Mouse (Mus musculus) layer of hippocampus, adult 8-10 months (tissue): ENCODE results near the gene Arrdc1. TPM values are rescaled to one million over a fixed set of nuclear protein-coding genes. Genes with fewer than 3 reads are reported as not detected.
"Not testable (repeated sequence)": the region's sequence is repeated elsewhere in the genome, so short reads cannot be mapped to it uniquely, and the experiment has no call there.

Source experiments
- DNase-seq, 2 experiments: peaks; one replicate each; pipeline ENCODE4 v3.0.0; 2022; ENCODE audit warnings: low spot score in 2 of 2
- total RNA-seq, 4 experiments: library from RNA; stranded (reverse); gene quantifications; 2 replicates each; pipeline ENCODE4 v1.2.4; 2022

Arrdc1 gene
- total RNA-seq, result 10 to 100 TPM; 10.8 to 17.4 (median 17.1) TPM

GRCm38 (mm10) chr2:24935057-24935796 is at the start of gene Arrdc1:
Gene Arrdc1, minus strand, starts transcription at chr2:24935252.
- peak; percentile 76 to 84 for DNase-seq

DNA sequence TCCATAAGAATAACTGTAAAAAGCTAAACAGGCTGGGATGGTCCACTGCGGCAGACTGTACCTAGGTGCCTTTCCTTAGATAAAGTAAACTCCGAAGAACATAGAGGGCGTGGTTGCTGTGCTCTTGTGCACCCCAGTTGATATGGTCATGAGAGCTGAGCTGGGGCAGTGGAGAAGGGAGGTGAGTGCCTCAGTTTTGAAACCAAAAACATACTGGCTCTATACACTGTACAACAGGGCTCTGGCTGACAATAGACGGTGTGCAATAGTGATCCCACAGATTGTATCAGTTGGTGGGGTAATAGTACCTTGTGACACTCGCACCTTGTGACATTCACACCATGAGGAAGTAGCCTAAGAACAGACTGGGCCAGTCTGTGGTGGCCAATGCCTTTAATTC is 41.9 kb upstream of the Arrdc1 start:
- DNase-seq, result no peak

- peak; percentile 45 to 56 for DNase-seq
Observed at GRCm38 (mm10) chr2:24975704-24976297, 40.7 kb upstream of the Arrdc1 start, which contains the start of gene Pnpla7. Gene Pnpla7, plus strand, starts transcription at chr2:24976033.

- peak; percentile 95 to 96 for DNase-seq
Observed at GRCm38 (mm10) chr2:24974906-24975703, 40.1 kb upstream of the Arrdc1 start, which contains the start of gene Mrpl41. Gene Mrpl41, minus strand, starts transcription at chr2:24975098.

DNA sequence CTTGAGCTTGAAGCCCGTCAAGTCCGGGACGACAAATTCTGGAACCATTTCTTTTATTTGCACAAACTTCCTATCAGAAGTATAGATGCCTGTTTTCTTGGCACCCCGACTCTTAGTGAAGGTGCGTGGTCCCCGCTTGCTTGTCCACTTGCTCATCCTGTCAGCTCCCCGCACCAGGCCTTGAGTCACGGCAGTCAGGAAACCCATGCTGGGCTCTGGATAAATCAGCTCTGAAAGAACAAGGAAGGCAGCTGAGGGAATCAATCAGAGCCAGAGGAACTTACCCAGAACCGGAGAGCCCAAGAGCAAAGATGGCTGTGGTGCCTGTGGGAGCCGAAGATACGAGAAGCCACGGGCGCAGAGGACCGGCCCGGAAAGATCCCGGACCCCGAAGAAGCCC is 39.4 kb upstream of the Arrdc1 start:
- peak in 1 of 2 experiments; percentile 18 for DNase-seq

GRCm38 (mm10) chr2:24970386-24970785 is 35.3 kb upstream of the Arrdc1 start:
- DNase-seq, result no peak

GRCm38 (mm10) chr2:24962304-24963000 is 27.4 kb upstream of the Arrdc1 start, which contains the start of gene Dph7:
Gene Dph7, plus strand, starts transcription at chr2:24962400.
- peak; percentile 79 to 89 for DNase-seq

GRCm38 (mm10) chr2:24960910-24961309 is 25.9 kb upstream of the Arrdc1 start:
- DNase-seq, result no peak

DNA sequence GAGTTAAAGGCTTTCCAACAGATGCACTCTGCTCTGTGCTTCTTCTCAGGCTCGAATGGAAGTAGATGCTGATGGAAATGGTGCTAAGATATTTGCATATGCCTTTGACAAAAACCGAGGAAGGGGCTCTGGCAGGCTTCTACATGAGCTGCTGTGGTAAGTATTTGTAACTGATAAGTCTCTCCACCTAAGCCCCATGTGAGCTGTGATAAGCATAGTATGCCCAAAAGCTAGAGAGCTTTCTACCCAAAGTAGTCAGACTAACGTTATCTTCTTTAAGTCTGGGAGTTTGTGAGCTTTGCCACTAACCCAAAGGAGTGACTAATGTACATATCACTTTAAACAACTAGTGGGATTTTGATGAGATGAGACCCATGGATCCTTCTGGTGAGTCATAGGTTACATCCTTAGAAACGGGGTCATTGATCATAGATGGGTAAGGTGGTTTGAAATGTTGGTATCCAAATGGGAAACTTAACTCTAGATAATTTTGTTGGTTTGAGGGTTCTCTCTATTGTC is 17.5 kb upstream of the Arrdc1 start:
- no peak for DNase-seq

DNA sequence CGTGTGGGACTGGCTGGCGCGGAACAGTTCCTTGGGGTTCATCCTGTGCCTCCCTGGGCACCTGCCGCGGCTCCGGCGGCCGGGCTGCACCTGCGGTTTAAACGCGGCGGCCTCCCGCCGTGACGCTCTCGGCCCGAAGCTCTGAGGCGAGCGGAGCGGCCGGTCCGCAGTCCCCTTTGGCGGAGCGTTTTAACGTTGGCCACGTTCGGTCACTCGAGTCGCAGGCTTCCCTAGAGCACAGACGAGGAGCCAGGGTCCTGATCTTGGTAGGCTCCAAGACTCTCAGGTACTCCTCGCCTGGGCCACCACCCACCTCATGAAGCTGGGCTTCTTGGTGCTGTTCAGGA is 15.1 kb upstream of the Arrdc1 start:
- DNase-seq, result no peak

- DNase-seq, result peak; percentile 94 to 97
Observed at GRCm38 (mm10) chr2:24949421-24950188, 14.6 kb upstream of the Arrdc1 start, which contains the start of gene Zmynd19. Gene Zmynd19, plus strand, starts transcription at chr2:24949792.

GRCm38 (mm10) chr2:24944304-24944703 is 9.3 kb upstream of the Arrdc1 start:
- not testable (repeated sequence) for DNase-seq

- no peak for DNase-seq
Observed at GRCm38 (mm10) chr2:24942092-24942491, 7.0 kb upstream of the Arrdc1 start.

DNA sequence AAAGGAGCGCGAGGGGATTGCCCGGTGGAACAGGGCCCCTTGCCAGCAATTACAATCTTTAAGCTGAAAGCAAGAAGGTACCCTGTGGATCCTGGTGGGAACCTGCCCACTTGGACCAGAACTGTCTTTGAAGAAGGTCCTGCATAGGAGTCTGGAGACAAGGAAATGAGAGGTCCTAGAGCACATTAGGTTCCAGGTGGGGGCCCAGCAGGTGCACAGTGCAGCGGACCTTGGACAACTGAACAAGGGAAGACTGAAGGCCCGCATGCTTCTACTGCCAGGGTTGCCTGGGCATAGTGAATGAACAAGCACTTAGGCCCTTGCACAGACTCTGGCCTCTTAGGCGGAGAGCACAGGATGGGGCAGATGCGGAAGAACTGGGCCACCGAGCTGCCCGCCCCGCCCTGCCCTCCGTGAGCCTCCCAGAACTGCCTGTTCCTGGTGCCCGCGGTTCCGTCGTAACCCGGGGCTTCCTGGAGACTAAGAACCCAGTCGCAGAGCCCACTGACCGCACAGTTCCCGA is 550 bp downstream of the Arrdc1 start:
- no peak for DNase-seq

DNA sequence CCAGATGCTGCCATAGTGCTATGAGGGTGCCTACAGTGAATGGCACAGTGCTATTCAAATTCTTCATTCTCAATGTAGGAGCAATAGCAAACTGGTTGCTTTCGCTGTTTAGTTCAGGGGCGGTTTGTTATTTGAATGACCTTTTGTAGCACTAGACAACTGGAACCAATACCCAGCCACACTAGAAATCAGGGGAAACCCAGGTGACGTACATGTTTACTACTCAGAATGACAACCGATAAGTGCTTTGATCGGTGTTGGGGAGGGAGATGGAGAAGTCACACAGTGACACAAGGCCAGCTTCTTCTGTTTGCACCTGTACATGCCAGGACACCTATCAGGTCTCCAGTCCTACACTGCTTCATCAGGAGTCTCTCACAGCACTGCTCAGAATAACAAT is 5.5 kb downstream of the Arrdc1 start:
- no peak for DNase-seq

DNA sequence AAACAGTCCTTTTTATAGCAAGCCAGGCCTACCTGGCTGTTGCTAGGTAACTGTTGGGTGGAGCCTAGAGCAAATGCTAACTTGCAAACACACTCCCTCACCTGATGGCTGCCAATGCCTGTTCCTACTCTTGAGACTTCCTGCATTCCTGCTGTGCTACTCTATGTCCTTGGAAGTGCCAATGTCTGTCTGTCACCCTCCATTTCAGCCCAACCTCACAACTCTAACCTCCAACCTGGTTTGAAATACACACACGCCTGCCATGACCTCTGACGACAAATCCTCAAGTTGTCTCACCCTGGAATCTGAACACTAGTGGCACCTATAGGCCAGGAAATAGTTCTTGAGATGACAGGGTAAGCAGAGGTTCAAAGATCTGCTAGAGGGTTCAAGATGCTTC is 5.9 kb downstream of the Arrdc1 start:
- no peak for DNase-seq

DNA sequence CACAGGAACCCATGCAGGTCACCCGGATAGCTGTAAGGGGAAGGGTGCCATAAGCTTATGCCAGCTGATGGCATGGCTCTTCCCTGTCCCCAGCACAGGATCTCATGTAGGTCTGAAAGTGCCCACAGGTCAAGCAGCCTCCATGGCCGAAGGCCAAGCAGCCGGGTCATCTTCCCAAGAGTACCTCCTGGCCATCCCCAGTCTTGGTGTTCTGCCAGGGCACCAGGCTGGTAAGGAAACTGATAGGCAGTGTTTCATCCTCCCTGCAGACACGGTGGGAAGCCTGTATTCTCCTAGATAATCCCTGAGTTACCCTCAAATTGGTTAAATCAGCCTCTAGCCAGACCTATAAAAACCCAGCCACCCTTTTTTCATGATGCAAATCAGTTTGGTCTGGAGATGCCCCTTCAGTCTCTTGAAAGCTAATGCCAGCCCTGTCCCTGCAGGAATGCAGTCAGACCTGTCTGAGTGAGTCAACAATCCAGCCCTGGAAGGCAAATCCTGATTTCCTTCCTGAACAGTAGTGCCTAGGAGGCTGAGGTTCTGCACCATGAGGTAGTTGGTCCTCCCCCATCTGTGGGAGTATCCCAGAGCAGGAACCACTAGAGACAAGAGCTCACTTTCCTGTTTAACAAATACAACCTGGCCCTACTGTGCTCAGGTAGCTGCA is 7.1 kb downstream of the Arrdc1 start:
- DNase-seq, result no peak

DNA sequence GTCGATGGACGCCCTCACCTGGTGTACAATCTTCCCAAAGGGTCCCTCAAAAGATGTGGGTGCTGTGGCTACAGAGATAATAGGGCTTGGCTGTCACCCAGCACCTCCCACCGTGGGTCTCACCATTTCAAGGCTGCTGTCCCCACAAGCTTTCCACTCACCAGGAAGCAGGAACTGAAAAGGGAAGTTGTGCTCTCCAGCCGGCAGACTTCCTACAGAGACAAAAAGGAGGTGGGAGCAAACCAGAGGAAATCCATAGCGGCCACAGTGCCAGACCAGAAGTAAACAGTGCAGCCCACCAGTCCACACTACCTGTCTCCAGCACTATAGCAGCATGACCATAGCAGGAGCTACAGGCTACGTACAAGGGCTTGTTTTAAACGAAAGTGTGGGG is 8.1 kb downstream of the Arrdc1 start:
- no peak for DNase-seq

DNA sequence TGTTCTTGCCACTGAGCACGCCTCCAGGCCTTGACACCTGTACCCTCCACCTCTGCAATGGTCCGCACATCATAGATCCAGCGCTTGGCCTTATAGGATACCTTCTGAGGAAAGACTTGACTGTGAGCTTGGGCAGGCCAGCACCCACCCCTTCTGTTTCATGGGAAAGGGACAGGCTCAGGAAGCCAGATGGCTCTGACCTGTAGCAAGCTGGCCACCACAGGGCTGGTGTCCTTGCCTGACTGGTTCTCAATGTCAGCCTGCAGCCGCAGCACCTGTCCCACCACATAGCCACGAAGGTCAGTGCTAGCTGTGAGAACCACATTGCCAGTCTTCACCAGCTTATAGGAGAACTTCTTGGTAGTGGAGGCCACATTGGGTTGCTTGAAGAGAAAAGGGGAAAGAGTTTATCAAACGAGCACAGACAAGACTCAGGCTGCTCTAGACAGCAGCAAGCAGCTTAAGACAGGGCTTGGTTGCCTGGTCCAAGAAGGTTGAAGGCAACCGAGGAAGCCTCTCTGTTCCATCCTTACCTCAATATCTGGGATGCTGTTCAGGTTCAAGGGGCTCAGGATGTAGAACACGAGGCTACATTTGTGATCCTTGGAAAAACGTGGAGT is 8.6 kb downstream of the Arrdc1 start:
- DNase-seq, result no peak
